Mouse (Mus musculus) neural tube, embryonic 14.5 days (tissue): ENCODE measurements around the gene Zbtb48. TPM values are rescaled to one million over a fixed set of nuclear protein-coding genes. Genes with fewer than 3 reads are reported as not detected.

ENCODE experiments used
- ATAC-seq: fragments of 200-750 bp; cut with Nextera tagmentation; 2 replicates; pipeline ENCODE4 v1.8.0; 2017; ENCODE audit warnings: low read depth, mild to moderate bottlenecking, moderate TSS enrichment, moderate library complexity
- H3K27ac ChIP-seq: fragments of 300-500 bp; sonication (generic); 2 replicates; pipeline ENCODE4 v1.5.1; 2014; ENCODE audit warnings: low read depth, mild to moderate bottlenecking, control low read depth, low read length, moderate library complexity, mixed read lengths
- H3K27me3 ChIP-seq: fragments of 300-500 bp; sonication (generic); 2 replicates; pipeline ENCODE4 v1.6.1; 2014; ENCODE audit warnings: low read length; ENCODE audit not compliant: control insufficient read depth, insufficient read depth
- H3K36me3 ChIP-seq: fragments of 300-500 bp; sonication (generic); 2 replicates; pipeline ENCODE4 v1.6.1; 2014; ENCODE audit warnings: low read length, mixed read lengths; ENCODE audit not compliant: control insufficient read depth, insufficient read depth
- H3K4me1 ChIP-seq: fragments of 300-500 bp; sonication (generic); 2 replicates; pipeline ENCODE4 v1.6.1; 2014; ENCODE audit warnings: low read length; ENCODE audit not compliant: control insufficient read depth, insufficient read depth
- H3K4me2 ChIP-seq: fragments of 300-500 bp; sonication (generic); 2 replicates; pipeline ENCODE4 v1.6.1; 2014; ENCODE audit warnings: mild to moderate bottlenecking, low read depth, low read length, control low read depth
- H3K4me3 ChIP-seq: fragments of 300-500 bp; sonication (generic); 2 replicates; pipeline ENCODE4 v1.5.1; 2014; ENCODE audit warnings: low read depth, low read length, control low read depth, mixed read lengths
- H3K9ac ChIP-seq: fragments of 300-500 bp; sonication (generic); replicated peaks from 2 replicates; pipeline ENCODE4 v1.6.1; 2014; ENCODE audit warnings: low read depth, mild to moderate bottlenecking, control low read depth, low read length, mixed read lengths
- H3K9me3 ChIP-seq: fragments of 300-500 bp; sonication (generic); 2 replicates; pipeline ENCODE4 v1.6.1; 2016; ENCODE audit warnings: low read length; ENCODE audit not compliant: control insufficient read depth
- WGBS: fragments of 180-500 bp; shearing (Covaris S2); extraction: QIAGEN DNeasy Blood & Tissue Kit; methylation state at CpG from one replicate; pipeline ENCODE4 v1.1.7; 2014; 5-methylcytosine and 5-hydroxymethylcytosine counted together
- polyA plus RNA-seq: library from polyadenylated mRNA; unstranded; fragments of >200 nt; fragmentation: Nextera tagmentation; extraction: Ambion mirVana; gene quantifications from 2 replicates; pipeline ENCODE4 v1.2.1, GENCODE M21; 2014

The Zbtb48 gene
- polyA plus RNA-seq, 1 experiment from 2014 or later, result 16.2 TPM

GRCm38 (mm10) chr4:151997701-151998100, 29.8 kb downstream of the Zbtb48 start:
- Histone ChIP-seq H3K36me3 (no peaks in the 10 kb centered on the region), H3K9ac (no peak overlapping the region; the same call in 1 of the 2 replicates), H3K27me3 (no peaks in the 10 kb centered on the region), H3K27ac (no peak overlapping the region), H3K4me2 (no peak overlapping the region; the same call in 1 of the 2 replicates), H3K4me1 (peaks cover 9% of the 10 kb centered on the region), H3K4me3 (no peak overlapping the region), H3K9me3 (no peaks in the 10 kb centered on the region)
- WGBS, result 75% methylated on average over 3 of the region's 3 CpGs
- ATAC-seq, result no peak

- H3K4me1 ChIP-seq, result peaks cover 9% of the 10 kb centered on the region
- peak overlapping the region; percentile 52 for H3K4me2 ChIP-seq
- H3K9ac ChIP-seq, result peak overlapping the region; percentile 80
- no peak for ATAC-seq
- no peaks in the 10 kb centered on the region for H3K9me3 ChIP-seq
- 6% methylated on average over 13 of the region's 13 CpGs for WGBS
- no peaks in the 10 kb centered on the region for H3K27me3 ChIP-seq
- H3K4me3 ChIP-seq, result peak overlapping the region; percentile 97
- peak overlapping the region; percentile 85 for H3K27ac ChIP-seq
- peaks cover 4% of the 10 kb centered on the region; the same call in 1 of the 2 replicates for H3K36me3 ChIP-seq
These were observed 30.6 kb downstream of the Zbtb48 start for GRCm38 (mm10) chr4:151996951-151997222.

GRCm38 (mm10) chr4:151996173-151996950, 31.1 kb downstream of the Zbtb48 start, which contains the start of gene Phf13:
Gene Phf13 (minus strand): TSS chr4:151996258.
- peak within 1 kb of the TSS; percentile 97 for H3K4me3 ChIP-seq
- H3K4me2 ChIP-seq, result peak within 1 kb of the TSS; percentile 87
- WGBS, result under 1% methylated on average over 92 of the region's 94 CpGs
- H3K4me1 ChIP-seq, result peaks cover 9% of the 10 kb centered on the region
- peaks cover 10% of the 10 kb centered on the region for H3K36me3 ChIP-seq
- no peaks in the 10 kb centered on the region for H3K9me3 ChIP-seq
- ATAC-seq, result peak; percentile 96
- H3K27me3 ChIP-seq, result no peaks in the 10 kb centered on the region
- H3K9ac ChIP-seq, result peak within 1 kb of the TSS; percentile 80
- H3K27ac ChIP-seq, result peak within 1 kb of the TSS; percentile 85

- Histone ChIP-seq H3K4me2 (peak overlapping the region; percentile 87), H3K36me3 (peaks cover 16% of the 10 kb centered on the region), H3K27ac (peak overlapping the region; percentile 60), H3K4me3 (peak overlapping the region; percentile 97), H3K9me3 (no peaks in the 10 kb centered on the region), H3K9ac (peak overlapping the region; percentile 80), H3K27me3 (no peaks in the 10 kb centered on the region), H3K4me1 (peaks cover 9% of the 10 kb centered on the region)
- ATAC-seq, result peak; percentile 65
- WGBS, result 2% methylated on average over 65 of the region's 111 CpGs
These were observed 31.9 kb downstream of the Zbtb48 start for GRCm38 (mm10) chr4:151995371-151996172.

GRCm38 (mm10) chr4:151994228-151995171, 33.0 kb downstream of the Zbtb48 start:
- Histone ChIP-seq H3K4me3 (peak overlapping the region; percentile 97), H3K27ac (peak overlapping the region; percentile 22; the same call in 1 of the 2 replicates), H3K4me2 (peak overlapping the region; percentile 87), H3K9me3 (no peaks in the 10 kb centered on the region), H3K27me3 (no peaks in the 10 kb centered on the region), H3K36me3 (peaks cover 18% of the 10 kb centered on the region), H3K9ac (peak overlapping the region; percentile 80), H3K4me1 (peaks cover 9% of the 10 kb centered on the region)
- 2% methylated on average over 56 of the region's 61 CpGs for WGBS
- ATAC-seq, result no peak

GRCm38 (mm10) chr4:151993035-151993434, 34.4 kb downstream of the Zbtb48 start:
- H3K9ac ChIP-seq, result no peak overlapping the region
- 89% methylated on average over 6 of the region's 6 CpGs for WGBS
- H3K4me2 ChIP-seq, result no peak overlapping the region; the same call in 1 of the 2 replicates

GRCm38 (mm10) chr4:151992091-151992490, 35.4 kb downstream of the Zbtb48 start:
- Histone ChIP-seq H3K4me3 (no peak overlapping the region), H3K9me3 (no peaks in the 10 kb centered on the region), H3K9ac (no peak overlapping the region), H3K4me2 (no peak overlapping the region), H3K36me3 (peaks cover 18% of the 10 kb centered on the region), H3K27ac (no peak overlapping the region), H3K4me1 (peaks cover 13% of the 10 kb centered on the region), H3K27me3 (no peaks in the 10 kb centered on the region)
- no peak for ATAC-seq
- 94% methylated on average over 9 of the region's 9 CpGs for WGBS

More at GRCm38 (mm10) chr4:151993035-151993434, 34.4 kb downstream of the Zbtb48 start:
- Histone ChIP-seq H3K27me3 (no peaks in the 10 kb centered on the region), H3K4me3 (no peak overlapping the region), H3K9me3 (no peaks in the 10 kb centered on the region), H3K27ac (no peak overlapping the region), H3K36me3 (peaks cover 18% of the 10 kb centered on the region), H3K4me1 (peaks cover 9% of the 10 kb centered on the region)
- no peak for ATAC-seq

GRCm38 (mm10) chr4:151989110-151989488, 38.4 kb downstream of the Zbtb48 start:
- H3K9me3 ChIP-seq, result no peaks in the 10 kb centered on the region
- H3K4me2 ChIP-seq, result peak overlapping the region; percentile 73; the same call in 1 of the 2 replicates
- H3K4me1 ChIP-seq, result peaks cover 11% of the 10 kb centered on the region
- 30% methylated on average over 6 of the region's 6 CpGs for WGBS
- peak overlapping the region; percentile 86; the same call in 1 of the 2 replicates for H3K9ac ChIP-seq
- no peaks in the 10 kb centered on the region for H3K27me3 ChIP-seq
- peak overlapping the region; percentile 71; the same call in 1 of the 2 replicates for H3K4me3 ChIP-seq
- ATAC-seq, result peak; percentile 9; the same call in 1 of the 2 replicates
- H3K36me3 ChIP-seq, result peaks cover 22% of the 10 kb centered on the region
- no peak overlapping the region for H3K27ac ChIP-seq
